Mouse (Mus musculus) lung, postnatal 0 days (tissue): ENCODE results near the gene Nudt16l1.

Experiments used
- CTCF ChIP-seq: IDR thresholded peaks from 2 replicates; pipeline ENCODE4 v1.5.1; 2016; ENCODE audit warnings: antibody characterized with exemption, mild to moderate bottlenecking
- EP300 ChIP-seq: IDR thresholded peaks from 2 replicates; pipeline ENCODE4 v1.6.1; 2016; ENCODE audit warnings: antibody characterized with exemption, mild to moderate bottlenecking, control low read depth

GRCm38 (mm10) chr16:4898881-4899280 lies 39.7 kb upstream of the Nudt16l1 start:
- TF ChIP-seq CTCF = no peak
- no peak for TF ChIP-seq EP300
